Comparison of ENCODE assay signal across 8 mouse cellular contexts in the genomic region with DNA sequence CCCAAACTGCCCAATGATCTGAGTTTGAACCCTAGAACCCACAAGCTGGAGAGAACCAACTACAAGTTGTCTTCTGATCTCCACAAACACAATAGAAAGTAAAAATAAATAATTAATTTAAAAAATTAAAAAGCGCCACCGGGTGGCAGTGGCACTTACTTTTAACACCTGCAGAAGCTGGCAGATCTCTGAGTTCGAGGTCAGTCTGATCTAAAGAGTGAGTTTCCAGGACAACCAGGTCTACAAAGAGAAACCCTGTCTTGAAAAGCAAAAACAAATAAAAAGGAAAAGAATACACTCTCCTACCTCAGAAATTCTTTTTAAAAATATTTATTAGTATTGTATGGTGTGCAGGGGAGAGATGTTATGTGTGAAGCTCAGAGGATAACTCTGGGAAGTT. TPM values are rescaled to one million over a fixed set of nuclear protein-coding genes. Genes with fewer than 3 reads are reported as not detected.
DNase-seq lines count a peak whose midpoint lies in the region; ATAC-seq and TF ChIP-seq lines count a peak whose summit lies in the region.

No protein-coding gene starts in this region.

- no peaks in the 10 kb centered on the region for H3K27me3 ChIP-seq in C2C12 (ENCODE audit: control insufficient read depth, insufficient read depth, insufficient read length)
- no peaks in the 10 kb centered on the region for H3K27me3 ChIP-seq in limb, embryonic 15.5 days

- ATAC-seq in limb, embryonic 15.5 days (ENCODE audit: insufficient number of reproducible peaks, low FRiP score, low TSS enrichment, low read depth): no peak

- H3K36me3 ChIP-seq in C2C12 (ENCODE audit: control insufficient read depth, insufficient read depth): no peaks in the 10 kb centered on the region
- H3K36me3 ChIP-seq in limb, embryonic 15.5 days: no peaks in the 10 kb centered on the region

- peak overlapping the region; percentile 39 for H3K9ac ChIP-seq in limb, embryonic 15.5 days

- no peaks in the 10 kb centered on the region for H3K9me3 ChIP-seq in limb, embryonic 15.5 days

- DNase-seq in heart, adult 11 months: peak; percentile 87
- DNase-seq in heart, adult 8-10 months (ENCODE audit: low spot score): no peak
- peak; percentile 28 for DNase-seq in retina, postnatal 1 day
- no peak for DNase-seq in testis, postnatal 14 days (ENCODE audit: low spot score)
- DNase-seq in adrenal gland, postnatal 36 days: no peak

- H3K79me3 ChIP-seq in C2C12 (ENCODE audit: low read depth): peaks cover under 1% of the 10 kb centered on the region

- TF ChIP-seq POLR2A in embryonic fibroblast, embryonic 13.5 days (IDR thresholded peaks at IDR 0.05; ENCODE audit: low read depth, low read length): no peak

- H3K4me3 ChIP-seq in C2C12 (ENCODE audit: insufficient read depth, poor library complexity, severe bottlenecking): no peak overlapping the region
- peak overlapping the region; percentile 27 for H3K4me3 ChIP-seq in embryonic fibroblast, embryonic 13.5 days (ENCODE audit: insufficient read depth, low read length)
- H3K4me3 ChIP-seq in limb, embryonic 15.5 days: peak overlapping the region; percentile 58

- H3K4me2 ChIP-seq in limb, embryonic 15.5 days: peak overlapping the region; percentile 92

- peaks cover 17% of the 10 kb centered on the region for H3K4me1 ChIP-seq in embryonic fibroblast, embryonic 13.5 days (ENCODE audit: control insufficient read depth, insufficient read depth, low read length)
- H3K4me1 ChIP-seq in limb, embryonic 15.5 days: peaks cover 45% of the 10 kb centered on the region

- H3K27ac ChIP-seq in embryonic fibroblast, embryonic 13.5 days (ENCODE audit: insufficient read depth, low read length): peak overlapping the region; percentile 98
- peak overlapping the region; percentile 100 for H3K27ac ChIP-seq in limb, embryonic 15.5 days

- WGBS in limb, embryonic 15.5 days: 6% methylated on average over 3 of the region's 3 CpGs

- H3ac ChIP-seq in C2C12 (ENCODE audit: control insufficient read depth, insufficient read length, low read depth): peak overlapping the region; percentile 55

- peaks cover 4% of the 10 kb centered on the region for H3K79me2 ChIP-seq in C2C12 (ENCODE audit: control insufficient read depth, insufficient read depth)

- TF ChIP-seq CTCF in C2C12 (IDR thresholded peaks at IDR 0.05; ENCODE audit: control insufficient read depth, insufficient read depth, insufficient read length): no peak
- TF ChIP-seq CTCF in embryonic fibroblast, embryonic 13.5 days (IDR thresholded peaks at IDR 0.05; ENCODE audit: borderline replicate concordance, insufficient read depth, low read length): no peak

TF ChIP-seq in C2C12, 6 proteins besides CTCF, POLR2A, EP300 and RAD21:
- TF ChIP-seq MAX (IDR thresholded peaks at IDR 0.05) (no peak), FOSL1 (IDR thresholded peaks at IDR 0.05; ENCODE audit: insufficient read depth, low read length, poor library complexity, severe bottlenecking) (no peak), USF1 (IDR thresholded peaks at IDR 0.05; ENCODE audit: low read depth) (no peak), MYOG (IDR thresholded peaks at IDR 0.05; ENCODE audit: control insufficient read depth, extremely low read depth, insufficient read length) (no peak)

RNA-seq across cellular contexts. Expression of gene Mef2d, which starts 4.4 kb away (rescaled TPM):
- total RNA-seq in heart, adult 8-10 months (2022): 100 to 1,000 TPM; 125 to 139 (median 131) TPM
- 35.3 TPM for polyA plus RNA-seq in C2C12 (2012; fragmentation: generic; extraction: Trizol)
- 49.1 and 57.0 TPM in 2 replicates for polyA plus RNA-seq in embryonic fibroblast, embryonic 13.5 days (2011; ENCODE audit: insufficient read length, low read depth, missing spikeins)
- polyA plus RNA-seq in limb, embryonic 15.5 days (2015; fragmentation: Nextera tagmentation; extraction: Ambion mirVana): 23.3 and 29.8 TPM in 2 replicates
- 10 to 100 TPM; 85.1 to 99.4 TPM for total RNA-seq in adrenal gland, postnatal 36 days (2021)

RNA-seq across cellular contexts. Expression of gene Iqgap3, which starts 56.0 kb away (rescaled TPM):
- under 1 TPM; 0.22 to 0.80 (median 0.45) TPM for total RNA-seq in heart, adult 8-10 months (2022)
- 23.9 TPM for polyA plus RNA-seq in C2C12 (2012; fragmentation: generic; extraction: Trizol)
- polyA plus RNA-seq in embryonic fibroblast, embryonic 13.5 days (2011; ENCODE audit: insufficient read length, low read depth, missing spikeins): 14.8 and 20.1 TPM in 2 replicates
- polyA plus RNA-seq in limb, embryonic 15.5 days (2015; fragmentation: Nextera tagmentation; extraction: Ambion mirVana): 17.6 and 17.8 TPM in 2 replicates
- 1 to 10 TPM; 2.1 to 2.2 TPM for total RNA-seq in adrenal gland, postnatal 36 days (2021)

RNA-seq across cellular contexts. Expression of gene Ttc24, which starts 59.7 kb away (rescaled TPM):
- not detected for total RNA-seq in heart, adult 8-10 months (2022)
- not detected for polyA plus RNA-seq in C2C12 (2012; fragmentation: generic; extraction: Trizol)
- not detected in 2 replicates for polyA plus RNA-seq in embryonic fibroblast, embryonic 13.5 days (2011; ENCODE audit: insufficient read length, low read depth, missing spikeins)
- not detected in 2 replicates for polyA plus RNA-seq in limb, embryonic 15.5 days (2015; fragmentation: Nextera tagmentation; extraction: Ambion mirVana)
- not detected for total RNA-seq in adrenal gland, postnatal 36 days (2021)

Comparison
In these comparisons a context has a peak if more than half of its experiments do, and no peak if none do; other contexts are left out.
1. DNase-seq: peak in heart, adult 11 months (single experiment) and retina, postnatal 1 day (single experiment); none in heart, adult 8-10 months (single experiment), testis, postnatal 14 days (single experiment) and adrenal gland, postnatal 36 days (0 of 2).